Mouse (Mus musculus) limb, embryonic 13.5 days (tissue): ENCODE measurements around the gene Dusp3. TPM values are rescaled to one million over a fixed set of nuclear protein-coding genes. Genes with fewer than 3 reads are reported as not detected.

Experiments used
- ATAC-seq: fragments of 200-750 bp; cut with Nextera tagmentation; 2 replicates; pipeline ENCODE4 v1.8.0; 2017; ENCODE audit warnings: low read depth, moderate number of reproducible peaks, moderate TSS enrichment; ENCODE audit not compliant: low FRiP score
- H3K27ac ChIP-seq: fragments of 300-500 bp; sonication (generic); 2 replicates; pipeline ENCODE4 v1.5.1; 2015; ENCODE audit warnings: inconsistent platforms, mild to moderate bottlenecking, moderate library complexity
- H3K27me3 ChIP-seq: fragments of 300-500 bp; sonication (generic); 2 replicates; pipeline ENCODE4 v1.6.1; 2015; ENCODE audit warnings: mild to moderate bottlenecking, inconsistent platforms
- H3K36me3 ChIP-seq: fragments of 300-500 bp; sonication (generic); 2 replicates; pipeline ENCODE4 v1.6.1; 2015; ENCODE audit warnings: inconsistent platforms, mild to moderate bottlenecking, moderate library complexity
- H3K4me1 ChIP-seq: fragments of 300-500 bp; sonication (generic); 2 replicates; pipeline ENCODE4 v1.6.1; 2015; ENCODE audit warnings: inconsistent platforms
- H3K4me2 ChIP-seq: fragments of 300-500 bp; sonication (generic); replicated peaks from 2 replicates; pipeline ENCODE4 v1.6.1; 2015; ENCODE audit warnings: inconsistent platforms, mild to moderate bottlenecking, moderate library complexity
- H3K4me3 ChIP-seq: fragments of 300-500 bp; sonication (generic); 2 replicates; pipeline ENCODE4 v1.5.1; 2015; ENCODE audit warnings: moderate library complexity, mild to moderate bottlenecking, inconsistent platforms
- H3K9ac ChIP-seq: fragments of 300-500 bp; sonication (generic); 2 replicates; pipeline ENCODE4 v1.6.1; 2015; ENCODE audit warnings: mild to moderate bottlenecking, inconsistent platforms
- H3K9me3 ChIP-seq: fragments of 300-500 bp; sonication (generic); 2 replicates; pipeline ENCODE4 v1.6.1; 2016; ENCODE audit warnings: inconsistent platforms
- WGBS: fragments of 180-500 bp; shearing (Covaris S2); methylation state at CpG from one replicate; pipeline ENCODE4 v1.1.7; 2015; 5-methylcytosine and 5-hydroxymethylcytosine counted together
- polyA plus RNA-seq: library from polyadenylated mRNA; unstranded; fragments of >200 nt; fragmentation: Nextera tagmentation; extraction: Ambion mirVana; gene quantifications from 2 replicates; pipeline ENCODE4 v1.2.1, GENCODE M21; 2015

Dusp3 gene
- polyA plus RNA-seq, 1 experiment from 2014 or later: 18.6 TPM

DNA sequence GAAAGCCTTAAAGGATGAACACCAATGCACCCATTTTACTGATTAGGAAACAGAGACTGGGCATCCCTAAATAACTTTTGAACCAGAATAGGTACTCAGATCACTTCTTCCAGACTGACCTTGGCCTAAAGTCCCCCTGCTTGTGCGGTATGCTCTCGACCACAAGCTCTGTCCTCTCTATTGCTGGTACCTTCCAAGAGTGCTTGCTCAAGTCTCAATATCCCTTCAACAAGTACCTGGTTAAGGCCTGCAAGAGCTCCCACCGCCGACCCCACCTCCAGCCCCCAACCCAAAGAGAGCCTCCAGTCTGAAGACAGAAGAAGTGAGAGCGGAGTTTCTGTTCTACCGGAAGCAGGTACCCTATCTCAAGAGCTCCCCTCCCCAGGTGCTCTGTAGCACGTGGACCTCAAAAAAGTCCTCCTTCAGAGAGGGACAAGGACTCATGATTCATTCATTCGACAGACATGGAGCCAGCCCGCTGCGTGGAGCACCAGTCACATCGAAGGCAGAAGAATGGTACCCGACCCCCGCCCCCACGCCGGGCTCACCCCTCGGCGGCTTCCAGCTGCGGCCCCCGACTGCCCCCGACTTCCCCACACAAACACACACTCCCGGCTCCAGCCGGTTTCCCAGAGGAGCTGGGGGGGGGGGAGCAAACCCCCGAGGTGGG lies 39.3 kb upstream of the Dusp3 start:
- Histone ChIP-seq H3K9me3 (no peaks in the 10 kb centered on the region), H3K4me3 (peak overlapping the region; percentile 69), H3K27ac (peak overlapping the region; percentile 52; the same call in 1 of the 2 replicates), H3K9ac (peak overlapping the region; percentile 79), H3K4me1 (peaks cover 24% of the 10 kb centered on the region), H3K27me3 (0 out of 2 replicates have a peak, but pooled peaks cover 3% of the 10 kb centered on the region), H3K4me2 (peak overlapping the region; percentile 82), H3K36me3 (peaks cover 8% of the 10 kb centered on the region)
- WGBS: 3% methylated on average over 20 of the region's 23 CpGs
- ATAC-seq: 0 out of 2 replicates have a peak, but pooled peaks have one; percentile 8

DNA sequence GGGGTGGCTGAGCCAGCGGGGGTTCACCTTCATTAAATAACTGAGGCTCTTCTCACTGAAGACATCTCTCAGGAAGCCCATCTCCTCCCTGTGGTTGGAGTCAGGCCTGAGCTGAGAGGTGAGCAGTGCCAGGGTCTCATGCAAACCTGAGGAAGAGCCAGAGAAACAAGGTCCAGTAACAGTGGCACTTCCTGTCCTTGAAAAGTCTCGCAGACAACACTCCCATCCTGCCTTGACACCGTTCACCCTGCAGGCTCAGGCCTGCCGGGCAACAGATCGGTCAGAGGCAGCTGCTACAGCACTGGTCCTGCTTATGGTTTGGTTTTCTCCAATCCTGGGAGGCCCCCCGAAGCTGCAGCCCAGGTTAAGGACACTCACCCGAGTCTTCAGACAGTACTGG lies 38.5 kb upstream of the Dusp3 start:
- Histone ChIP-seq H3K27ac (no peak overlapping the region), H3K27me3 (no peaks in the 10 kb centered on the region), H3K9me3 (no peaks in the 10 kb centered on the region), H3K4me2 (peak overlapping the region; percentile 82), H3K36me3 (peaks cover 8% of the 10 kb centered on the region), H3K9ac (no peak overlapping the region; the same call in 1 of the 2 replicates), H3K4me3 (peak overlapping the region; percentile 69; the same call in 1 of the 2 replicates), H3K4me1 (peaks cover 24% of the 10 kb centered on the region)
- 38% methylated on average over 7 of the region's 7 CpGs for WGBS
- ATAC-seq: no peak

DNA sequence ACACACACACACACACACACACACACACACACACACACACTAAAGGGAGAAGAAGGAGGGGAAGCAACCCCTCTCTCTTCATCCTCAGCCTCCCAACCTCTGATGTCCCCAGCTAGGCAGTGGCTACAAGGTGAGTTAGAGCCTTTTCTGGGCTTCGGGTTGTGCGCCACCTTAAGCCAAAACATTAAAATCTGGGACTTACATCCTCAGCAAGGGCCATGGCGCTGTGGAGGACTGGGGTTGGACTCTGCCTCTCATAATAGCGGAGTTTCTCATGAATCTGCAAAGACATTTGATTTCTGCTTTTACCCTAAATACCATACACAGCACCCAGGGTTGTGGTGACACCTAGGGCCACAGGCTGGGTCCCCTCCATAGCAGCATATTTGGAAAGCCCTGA lies 38.1 kb upstream of the Dusp3 start:
- Histone ChIP-seq H3K9me3 (no peaks in the 10 kb centered on the region), H3K27me3 (no peaks in the 10 kb centered on the region), H3K36me3 (peaks cover 8% of the 10 kb centered on the region), H3K4me3 (no peak overlapping the region), H3K4me1 (peaks cover 24% of the 10 kb centered on the region), H3K4me2 (peak overlapping the region; percentile 82; the same call in 1 of the 2 replicates), H3K9ac (no peak overlapping the region), H3K27ac (no peak overlapping the region)
- WGBS: 81% methylated on average over 4 of the region's 4 CpGs
- ATAC-seq: no peak

DNA sequence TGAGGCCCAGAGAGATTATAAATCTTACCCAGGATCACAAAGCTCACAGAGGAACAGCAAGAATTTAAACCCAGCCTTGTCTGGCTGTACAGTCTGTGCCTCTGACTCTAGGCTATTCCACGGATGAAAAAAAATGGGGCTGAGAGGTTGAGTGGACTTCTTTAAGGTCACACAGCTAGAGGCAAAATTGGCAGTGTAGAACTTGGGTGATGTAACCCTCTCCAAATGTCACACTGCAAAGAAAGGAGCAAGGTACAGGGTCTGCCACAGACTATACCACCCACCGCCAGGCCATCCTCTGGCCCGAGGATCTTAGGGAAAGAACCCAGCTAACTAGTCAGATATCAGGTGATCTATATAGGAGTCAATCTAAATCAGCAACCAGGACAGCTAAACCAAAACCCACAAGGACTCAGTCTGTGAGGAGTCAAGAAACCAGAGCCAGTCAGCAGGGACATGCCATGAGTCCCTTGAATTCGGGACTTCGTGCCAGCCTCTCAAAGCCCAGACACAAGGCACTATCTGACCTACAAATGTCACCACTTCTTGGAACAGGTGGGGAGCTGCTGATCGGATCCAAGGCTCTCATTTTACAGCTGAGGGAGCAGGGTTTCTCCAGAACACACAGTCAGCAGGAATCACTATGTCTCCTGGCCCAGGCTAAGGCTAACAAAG lies 37.4 kb upstream of the Dusp3 start:
- Histone ChIP-seq H3K4me1 (peaks cover 24% of the 10 kb centered on the region), H3K27me3 (no peaks in the 10 kb centered on the region), H3K4me3 (no peak overlapping the region), H3K36me3 (peaks cover 8% of the 10 kb centered on the region), H3K27ac (no peak overlapping the region), H3K4me2 (no peak overlapping the region), H3K9me3 (no peaks in the 10 kb centered on the region), H3K9ac (no peak overlapping the region)
- ATAC-seq: no peak
- 80% methylated on average over 6 of the region's 6 CpGs for WGBS

DNA sequence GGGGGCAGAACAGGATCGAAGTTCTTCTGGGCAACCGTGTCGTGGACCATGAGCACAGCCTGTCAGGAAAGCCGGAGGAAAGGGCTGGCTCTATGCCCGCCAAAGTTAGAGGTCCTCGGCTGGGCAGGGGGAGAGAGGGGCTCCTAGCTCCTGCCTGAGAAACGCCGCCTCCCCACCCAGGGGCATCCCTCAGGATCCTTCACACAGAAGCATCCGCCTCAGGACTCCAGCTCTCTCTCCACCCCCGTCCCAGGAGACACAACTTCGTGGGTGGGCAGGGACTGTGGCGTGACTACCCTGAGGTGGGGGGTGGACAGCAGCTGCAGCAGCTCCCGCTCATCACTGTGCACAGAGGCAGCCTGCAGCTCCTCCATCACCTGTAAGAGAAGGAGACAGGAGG lies 36.6 kb upstream of the Dusp3 start:
- 86% methylated on average over 13 of the region's 13 CpGs for WGBS
- ATAC-seq: no peak
- Histone ChIP-seq H3K4me3 (no peak overlapping the region), H3K4me1 (peaks cover 24% of the 10 kb centered on the region), H3K9me3 (no peaks in the 10 kb centered on the region), H3K4me2 (no peak overlapping the region), H3K27ac (no peak overlapping the region), H3K27me3 (no peaks in the 10 kb centered on the region), H3K9ac (no peak overlapping the region; the same call in 1 of the 2 replicates), H3K36me3 (peaks cover 11% of the 10 kb centered on the region)

DNA sequence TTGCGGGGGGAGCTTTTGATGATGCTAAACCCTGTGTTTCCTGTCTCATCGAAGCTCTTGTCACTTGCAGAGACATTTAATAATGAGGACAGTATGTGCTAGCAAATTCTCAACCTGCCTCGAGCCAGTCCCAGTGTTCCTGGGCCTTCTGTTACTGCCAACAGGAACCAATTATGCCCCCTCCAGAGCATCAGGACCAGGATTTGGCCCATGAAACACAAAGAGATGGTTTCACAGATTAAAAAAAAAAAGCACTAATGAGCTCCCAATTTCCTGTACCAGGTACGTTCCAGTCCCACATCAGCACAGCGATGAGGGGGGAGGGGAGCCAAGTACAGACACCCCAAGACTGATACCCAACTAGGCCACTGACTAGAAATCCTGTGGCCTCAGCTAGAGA lies 34.4 kb upstream of the Dusp3 start:
- Histone ChIP-seq H3K9me3 (no peaks in the 10 kb centered on the region), H3K4me1 (peaks cover 13% of the 10 kb centered on the region), H3K36me3 (peaks cover 25% of the 10 kb centered on the region), H3K27ac (no peak overlapping the region), H3K27me3 (no peaks in the 10 kb centered on the region), H3K4me3 (no peak overlapping the region), H3K9ac (no peak overlapping the region), H3K4me2 (no peak overlapping the region)
- WGBS: 52% methylated on average over 5 of the region's 5 CpGs
- no peak for ATAC-seq

DNA sequence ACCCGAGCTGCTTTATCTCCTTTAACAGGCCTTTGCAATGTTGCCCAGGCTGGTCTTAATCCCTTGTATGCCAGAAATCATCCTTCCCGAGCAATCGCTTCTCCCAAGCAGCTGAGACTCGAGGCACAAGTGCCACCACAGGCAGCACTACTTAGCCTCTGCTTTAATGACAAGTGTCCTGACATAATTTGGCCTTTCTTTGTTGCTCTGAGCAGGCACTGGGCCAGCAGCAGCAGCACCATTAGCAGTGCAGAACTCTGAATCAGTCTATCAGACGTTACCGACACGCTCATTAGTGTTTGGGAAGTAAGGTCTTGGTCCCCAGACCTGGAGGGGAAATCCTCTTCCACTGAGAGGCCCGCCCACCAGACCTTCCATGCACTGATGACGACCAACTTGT lies 32.9 kb upstream of the Dusp3 start:
- no peak overlapping the region for H3K9ac ChIP-seq
- no peaks in the 10 kb centered on the region for H3K27me3 ChIP-seq
- no peak overlapping the region for H3K4me2 ChIP-seq
- WGBS: 79% methylated on average over 9 of the region's 9 CpGs
- no peaks in the 10 kb centered on the region for H3K4me1 ChIP-seq
- no peak overlapping the region for H3K4me3 ChIP-seq
- H3K27ac ChIP-seq: no peak overlapping the region
- no peak for ATAC-seq
- H3K36me3 ChIP-seq: peaks cover 30% of the 10 kb centered on the region
- H3K9me3 ChIP-seq: no peaks in the 10 kb centered on the region

DNA sequence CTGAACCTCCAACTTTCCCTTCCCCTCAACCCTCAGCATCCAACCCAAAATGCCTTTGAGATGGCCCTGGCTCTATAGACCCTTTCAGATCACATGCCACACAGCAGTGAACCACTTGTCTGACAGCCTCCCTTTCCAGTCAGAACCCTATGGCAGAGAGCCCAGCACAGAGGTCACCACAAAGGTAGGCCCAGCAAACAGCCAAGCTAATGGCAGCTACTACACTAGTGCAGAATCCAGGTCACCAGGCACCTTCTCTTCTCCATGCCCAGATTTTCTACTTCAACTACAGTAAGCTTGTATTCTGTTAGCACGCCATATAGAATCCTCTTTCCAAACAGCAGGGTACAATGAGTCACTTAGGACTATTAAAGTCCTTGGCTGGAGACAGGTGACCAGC lies 29.3 kb upstream of the Dusp3 start:
- 76% methylated on average over 1 of the region's 1 CpGs for WGBS
- no peaks in the 10 kb centered on the region for H3K9me3 ChIP-seq
- no peak overlapping the region for H3K4me3 ChIP-seq

DNA sequence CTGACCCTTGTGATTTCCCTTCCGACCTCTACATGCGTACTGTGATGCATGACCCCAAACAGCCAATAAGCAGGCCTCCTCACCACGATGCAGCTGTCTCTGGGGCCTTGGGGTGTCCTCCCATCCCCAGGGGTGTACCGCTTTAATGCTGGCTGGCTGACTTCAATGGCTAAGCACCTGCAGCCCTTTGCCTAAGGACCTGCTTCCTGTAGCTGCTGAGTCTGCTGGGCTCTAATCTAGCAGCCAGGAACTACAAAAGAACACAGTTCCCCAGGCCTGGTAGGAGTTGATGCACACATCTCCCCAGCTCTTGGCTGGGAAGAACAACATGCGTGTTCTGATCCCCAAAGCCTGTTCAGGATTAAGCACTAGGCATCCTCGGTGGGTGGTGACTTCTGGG lies 28.7 kb upstream of the Dusp3 start:
- Histone ChIP-seq H3K4me1 (peaks cover 2% of the 10 kb centered on the region; the same call in 1 of the 2 replicates), H3K9me3 (no peaks in the 10 kb centered on the region), H3K9ac (no peak overlapping the region), H3K4me2 (no peak overlapping the region), H3K27ac (no peak overlapping the region), H3K4me3 (no peak overlapping the region), H3K36me3 (peaks cover 46% of the 10 kb centered on the region), H3K27me3 (no peaks in the 10 kb centered on the region)
- WGBS: 58% methylated on average over 6 of the region's 6 CpGs
- no peak for ATAC-seq

More for the DNA sequence above, 29.3 kb upstream of the Dusp3 start:
- Histone ChIP-seq H3K27ac (no peak overlapping the region), H3K27me3 (no peaks in the 10 kb centered on the region), H3K4me1 (no peaks in the 10 kb centered on the region), H3K4me2 (no peak overlapping the region), H3K36me3 (peaks cover 46% of the 10 kb centered on the region), H3K9ac (no peak overlapping the region)
- ATAC-seq: no peak

DNA sequence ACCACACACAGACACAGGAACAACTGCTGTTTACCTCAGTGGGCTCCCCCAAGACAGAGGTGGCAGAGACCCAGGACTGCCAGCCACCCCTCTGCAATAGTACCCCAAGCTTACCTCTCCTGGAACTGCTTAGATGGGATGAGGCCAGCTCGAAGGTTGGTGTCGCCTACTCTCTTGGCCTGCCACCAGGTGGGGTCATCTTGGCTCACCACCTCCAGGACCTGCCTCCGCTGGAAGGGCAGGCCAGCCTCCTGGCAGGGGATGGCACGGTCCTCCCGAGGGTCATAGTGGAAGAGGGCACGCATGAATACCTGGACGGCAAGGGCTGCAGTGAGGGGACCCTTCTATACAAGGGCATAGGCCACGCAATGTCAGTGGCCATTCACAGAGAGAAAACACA lies 26.4 kb upstream of the Dusp3 start:
- peaks cover 51% of the 10 kb centered on the region for H3K36me3 ChIP-seq
- 90% methylated on average over 8 of the region's 8 CpGs for WGBS

DNA sequence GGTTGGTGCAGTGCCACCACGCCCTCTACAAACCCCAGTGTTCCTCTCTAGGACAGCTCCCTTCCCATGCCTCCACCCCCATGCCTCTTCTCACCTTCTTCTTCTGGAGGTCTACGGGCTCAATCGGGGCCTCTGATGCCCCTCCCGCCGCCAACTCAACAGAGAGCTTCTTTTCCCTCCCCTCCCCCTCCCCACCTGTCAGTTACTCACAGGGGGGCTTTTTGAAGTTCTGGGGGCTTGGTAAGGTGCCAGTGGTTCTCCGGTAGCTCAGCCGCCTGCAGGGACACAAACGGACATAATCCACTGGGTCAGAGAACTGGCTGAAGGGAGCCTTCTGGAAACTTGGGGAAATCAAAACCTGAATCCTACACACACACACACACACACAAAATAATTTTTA lies 24.7 kb upstream of the Dusp3 start:
- Histone ChIP-seq H3K4me2 (no peak overlapping the region), H3K4me1 (peaks cover 14% of the 10 kb centered on the region; the same call in 1 of the 2 replicates), H3K27ac (no peak overlapping the region), H3K4me3 (no peak overlapping the region), H3K36me3 (peaks cover 53% of the 10 kb centered on the region), H3K27me3 (no peaks in the 10 kb centered on the region), H3K9ac (no peak overlapping the region), H3K9me3 (no peaks in the 10 kb centered on the region)
- WGBS: 75% methylated on average over 8 of the region's 8 CpGs
- no peak for ATAC-seq

More for the DNA sequence above, 26.4 kb upstream of the Dusp3 start:
- Histone ChIP-seq H3K27ac (no peak overlapping the region), H3K4me3 (no peak overlapping the region), H3K4me2 (no peak overlapping the region), H3K9me3 (no peaks in the 10 kb centered on the region), H3K4me1 (peaks cover 14% of the 10 kb centered on the region; the same call in 1 of the 2 replicates), H3K9ac (no peak overlapping the region), H3K27me3 (no peaks in the 10 kb centered on the region)
- ATAC-seq: no peak

DNA sequence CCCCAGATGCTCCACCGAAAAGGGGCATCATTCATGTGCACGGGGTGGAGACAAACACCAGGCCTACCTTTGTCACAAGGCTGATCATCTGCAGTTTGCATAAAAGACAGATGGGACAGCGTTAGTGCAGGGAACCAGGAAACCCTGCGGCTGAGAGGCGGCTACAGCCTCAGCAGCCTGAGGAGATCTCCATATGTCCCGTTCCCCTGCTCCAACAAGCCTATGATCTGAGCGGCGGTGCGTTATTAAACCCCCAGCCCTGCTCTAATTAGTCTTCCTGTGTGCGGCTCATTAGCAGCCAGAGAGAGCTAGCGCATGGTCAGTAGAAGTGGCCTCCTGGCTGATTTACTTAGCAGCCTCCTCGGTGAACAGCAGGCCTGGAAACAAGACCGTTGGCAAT lies 23.3 kb upstream of the Dusp3 start:
- Histone ChIP-seq H3K9me3 (no peaks in the 10 kb centered on the region), H3K9ac (peak overlapping the region; percentile 3; the same call in 1 of the 2 replicates), H3K4me1 (peaks cover 14% of the 10 kb centered on the region; the same call in 1 of the 2 replicates), H3K27ac (peak overlapping the region; percentile 48; the same call in 1 of the 2 replicates), H3K4me2 (0 out of 2 replicates have a peak overlapping the region, but pooled peaks have one; percentile 2), H3K27me3 (no peaks in the 10 kb centered on the region), H3K36me3 (peaks cover 58% of the 10 kb centered on the region), H3K4me3 (no peak overlapping the region)
- 23% methylated on average over 13 of the region's 13 CpGs for WGBS
- no peak for ATAC-seq
